Mouse (Mus musculus) heart, adult 10 weeks (tissue): ENCODE data around the gene Olfr1030. TPM values are rescaled to one million over a fixed set of nuclear protein-coding genes. Genes with fewer than 3 reads are reported as not detected.

Experiments used
- polyA plus RNA-seq: library from polyadenylated mRNA; stranded (reverse); fragments of 350-450 nt; fragmentation: Illumina TruSeq; extraction: RNeasy Lipid Tissue Mini Kit (QIAGEN cat#74804); gene quantifications from one replicate; pipeline ENCODE4 v1.2.3, GENCODE M21; 2014; ENCODE audit warnings: low read depth, low replicate concordance

Gene Olfr1030
- not detected for polyA plus RNA-seq

GRCm38 (mm10) chr2:85978976-85979375, at the start of gene Olfr1030:
Olfr1030 (plus strand) TSS chr2:85979276.

GRCm38 (mm10) chr2:85950137-85950536, 28.9 kb upstream of the Olfr1030 start, which contains the start of gene Olfr1028:
Olfr1028 (plus strand) TSS chr2:85950437.

GRCm38 (mm10) chr2:85973595-85973994, 5.5 kb upstream of the Olfr1030 start, which contains the start of gene Olfr1029:
Olfr1029 (plus strand) TSS chr2:85973895.

GRCm38 (mm10) chr2:85990004-85990403, 10.9 kb downstream of the Olfr1030 start, which contains the start of gene Olfr1031:
Olfr1031 (plus strand) TSS chr2:85990304.

GRCm38 (mm10) chr2:86005240-86005639, 26.2 kb downstream of the Olfr1030 start, which contains the start of gene Olfr1032:
Olfr1032 (plus strand) TSS chr2:86005540.

GRCm38 (mm10) chr2:86020406-86020805, 41.3 kb downstream of the Olfr1030 start, which contains the start of gene Olfr1033:
Olfr1033 (plus strand) TSS chr2:86020633.

Other genes with a start within 250 kb of the Olfr1030 start
- gene Olfr1012, start 216.5 kb upstream of the Olfr1030 start, polyA plus RNA-seq, result not detected
- not detected for gene Olfr1013, start 212.2 kb upstream of the Olfr1030 start, polyA plus RNA-seq
- not detected for gene Olfr1014, start 206.6 kb upstream of the Olfr1030 start, polyA plus RNA-seq
- not detected for gene Olfr1015, start 197.3 kb upstream of the Olfr1030 start, polyA plus RNA-seq
- gene Olfr1016, start 176.7 kb upstream of the Olfr1030 start, polyA plus RNA-seq, result not detected
- not detected for gene Olfr1018, start 160.8 kb upstream of the Olfr1030 start, polyA plus RNA-seq
- gene Olfr1019, start 133.8 kb upstream of the Olfr1030 start, polyA plus RNA-seq, result not detected
- gene Olfr1020, start 132.2 kb upstream of the Olfr1030 start, polyA plus RNA-seq, result not detected
- not detected for gene Olfr1022, start 110.7 kb upstream of the Olfr1030 start, polyA plus RNA-seq
- gene Olfr1023, start 93.6 kb upstream of the Olfr1030 start, polyA plus RNA-seq, result not detected
- gene Olfr1024, start 74.2 kb upstream of the Olfr1030 start, polyA plus RNA-seq, result not detected
- not detected for gene Olfr1025-ps1, start 64.1 kb upstream of the Olfr1030 start, polyA plus RNA-seq
- gene Olfr1026, start 57.7 kb upstream of the Olfr1030 start, polyA plus RNA-seq, result not detected
- not detected for gene Olfr1028, start 28.8 kb upstream of the Olfr1030 start, polyA plus RNA-seq
- not detected for gene Olfr1029, start 5.4 kb upstream of the Olfr1030 start, polyA plus RNA-seq
- not detected for gene Olfr1031, start 11.0 kb downstream of the Olfr1030 start, polyA plus RNA-seq
- not detected for gene Olfr1032, start 26.3 kb downstream of the Olfr1030 start, polyA plus RNA-seq
- gene Olfr1033, start 41.4 kb downstream of the Olfr1030 start, polyA plus RNA-seq, result 4.8 TPM
- 0.92 TPM for gene Olfr1034, start 66.6 kb downstream of the Olfr1030 start, polyA plus RNA-seq
- not detected for gene Olfr1036, start 94.7 kb downstream of the Olfr1030 start, polyA plus RNA-seq
- gene Olfr1037, start 108.1 kb downstream of the Olfr1030 start, polyA plus RNA-seq, result not detected
- not detected for gene Olfr1039, start 156.7 kb downstream of the Olfr1030 start, polyA plus RNA-seq
- gene Olfr1040, start 167.5 kb downstream of the Olfr1030 start, polyA plus RNA-seq, result not detected
- not detected for gene Olfr1042, start 182.6 kb downstream of the Olfr1030 start, polyA plus RNA-seq
- gene Olfr1043, start 188.2 kb downstream of the Olfr1030 start, polyA plus RNA-seq, result not detected
- gene Olfr1044, start 198.5 kb downstream of the Olfr1030 start, polyA plus RNA-seq, result not detected
- gene Olfr52, start 206.4 kb downstream of the Olfr1030 start, polyA plus RNA-seq, result not detected
- gene Olfr1045, start 223.7 kb downstream of the Olfr1030 start, polyA plus RNA-seq, result not detected
- not detected for gene Olfr1046, start 240.0 kb downstream of the Olfr1030 start, polyA plus RNA-seq